Mouse (Mus musculus) WW6 (cell line): ENCODE measurements around the gene Naif1.

Experiments used
- DNase-seq: peaks from one replicate; pipeline ENCODE4 v3.0.0-alpha.2; 2013; ENCODE audit warnings: low read depth, low spot score

Naif1 gene

DNA sequence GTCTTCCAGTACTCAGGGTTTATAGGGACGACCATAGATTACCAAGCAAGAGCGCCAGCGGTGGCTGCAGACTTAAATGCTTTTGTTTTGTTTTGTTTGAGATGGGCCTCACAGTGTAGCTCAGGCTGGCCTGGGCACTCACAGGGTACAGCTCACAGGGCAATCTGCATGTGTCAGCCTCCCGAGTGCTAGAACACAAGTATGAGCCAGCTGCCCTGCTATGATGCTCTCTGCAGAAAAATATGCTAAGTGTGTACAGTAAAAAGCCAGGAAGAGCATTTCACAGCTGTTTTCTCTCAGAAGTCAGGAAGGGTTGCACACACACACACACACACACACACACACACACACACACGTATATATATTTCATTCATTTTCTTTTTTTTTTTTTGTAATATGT is 50.2 kb downstream of the Naif1 start:
- DNase-seq: no peak

DNA sequence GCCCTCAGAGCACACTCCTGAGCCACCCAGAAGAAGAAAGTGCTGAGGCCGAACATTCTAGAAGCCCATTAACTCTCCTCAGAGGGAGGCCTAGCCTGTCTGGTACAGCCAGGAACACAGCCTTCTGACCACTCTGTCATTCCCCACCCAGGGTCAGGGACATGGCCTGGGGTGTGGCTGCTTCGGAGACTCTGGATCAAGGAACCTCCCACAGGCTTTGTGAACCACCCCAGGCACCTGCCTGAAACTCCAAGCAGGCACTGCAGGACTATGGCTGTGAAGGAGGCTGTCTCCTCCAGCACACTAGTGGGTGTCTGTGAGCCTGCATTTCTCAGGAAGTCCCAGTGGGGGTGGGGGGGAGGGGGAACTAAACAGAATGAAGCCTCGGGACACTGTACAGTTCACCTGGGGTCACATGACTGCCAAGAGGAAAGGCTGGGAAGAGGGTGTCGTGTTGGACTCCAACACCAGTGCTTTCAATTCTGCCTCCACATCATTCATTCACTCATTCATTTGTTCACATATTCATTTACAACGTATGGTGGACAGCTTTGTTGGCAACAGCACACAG is 51.6 kb downstream of the Naif1 start:
- no peak for DNase-seq

- DNase-seq: no peak
These were observed 52.6 kb downstream of the Naif1 start for GRCm38 (mm10) chr2:32502843-32503242.

GRCm38 (mm10) chr2:32503588-32503987 is 53.3 kb downstream of the Naif1 start:
- DNase-seq: no peak

GRCm38 (mm10) chr2:32505536-32505935 is 55.3 kb downstream of the Naif1 start:
- DNase-seq: no peak
